Mouse (Mus musculus): ENCODE measurements at regions not wholly inside any gene's neighbourhood (a gene's known extent, or its start where the extent isn't known, plus 50 kb on each side); places are given as distances from the start of the nearest gene placed in this dataset.

DNA sequence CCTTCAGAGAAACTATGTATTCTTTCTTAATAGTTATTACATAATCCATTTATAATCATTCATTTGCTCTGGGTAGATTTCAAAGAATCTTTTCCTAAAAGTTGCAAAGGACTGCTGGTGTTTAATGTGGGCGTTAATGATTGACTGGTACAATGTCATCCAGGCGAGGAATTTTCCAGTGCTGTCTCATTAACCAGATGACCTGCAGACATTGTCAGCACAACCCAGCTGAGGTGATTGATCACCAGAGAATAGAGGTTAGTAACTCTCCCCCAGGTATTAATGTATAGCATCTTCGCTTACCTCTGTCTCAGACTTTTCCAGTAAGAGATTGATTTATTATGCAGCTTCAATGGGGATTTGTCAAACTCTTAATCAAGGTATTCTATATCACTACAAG lies 426.5 kb downstream of the Pdha2 start:
- H3K36me3 ChIP-seq (replicated peaks in 1 of 2; ENCODE audit: control insufficient read depth in 1 of 2, insufficient read depth in 1 of 2, low read length in 1 of 2): no peaks in the 10 kb centered on the region
- H3K4me2 ChIP-seq (ENCODE audit: insufficient read depth, low read depth, poor library complexity, severe bottlenecking): no peak overlapping the region
- no peaks in the 10 kb centered on the region for H3K9me3 ChIP-seq (replicated peaks; ENCODE audit: low read length)
- dilution Hi-C loops (cut with MboI; ENCODE audit: extremely low pct_ligation_motif_present, extremely low pct_unique_long_range_greater_than_20kb, low sequenced_read_pairs): no loop called here
- no peak for TF ChIP-seq PAX5 (IDR thresholded peaks at IDR 0.05; ENCODE audit: low read length)
- no peak for TF ChIP-seq MAFK (IDR thresholded peaks at IDR 0.05; ENCODE audit: insufficient replicate concordance, low read length)
- TF ChIP-seq ZC3H11A (IDR thresholded peaks at IDR 0.05; ENCODE audit: low read depth, low read length): no peak
- TF ChIP-seq EP300 (IDR thresholded peaks at IDR 0.05; ENCODE audit: low read length): no peak
- no peak for TF ChIP-seq ELF1 (IDR thresholded peaks at IDR 0.05; ENCODE audit: low read depth, low read length)
- no peak for TF ChIP-seq SMC3 (IDR thresholded peaks at IDR 0.05; ENCODE audit: low read depth, low read length)
- no peak for TF ChIP-seq HCFC1 (IDR thresholded peaks at IDR 0.05; ENCODE audit: low read depth, low read length)
- no peak for TF ChIP-seq CTCF (conservative IDR thresholded peaks at IDR 0.05 in 1 of 2, IDR thresholded peaks at IDR 0.05 in 1 of 2; ENCODE audit: low read depth in 2 of 2, low read length in 2 of 2)
- H3K27ac ChIP-seq (ENCODE audit: insufficient read depth, low read depth): no peak overlapping the region
- H3K27me3 ChIP-seq (replicated peaks): no peaks in the 10 kb centered on the region
- no peaks in the 10 kb centered on the region for H3K79me2 ChIP-seq (replicated peaks; ENCODE audit: control insufficient read depth, extremely low read depth, insufficient read depth, poor library complexity, severe bottlenecking)
- no peaks in the 10 kb centered on the region for H3K4me1 ChIP-seq (ENCODE audit: control insufficient read depth in 1 of 2, insufficient read depth in 2 of 2)
- no peak overlapping the region for H3K4me3 ChIP-seq (replicated peaks in 1 of 3; ENCODE audit: low read depth in 2 of 3, low read length in 2 of 3, poor library complexity in 1 of 3)
- in situ Hi-C loops (cut with MboI; ENCODE audit: low pct_ligation_motif_present, low pct_unique_long_range_greater_than_20kb, low sequenced_read_pairs): no loop called here
- no peak overlapping the region for H3K9ac ChIP-seq (ENCODE audit: insufficient read depth, low read depth)
- DNase-seq (ENCODE audit: extremely low read depth): no peak

DNA sequence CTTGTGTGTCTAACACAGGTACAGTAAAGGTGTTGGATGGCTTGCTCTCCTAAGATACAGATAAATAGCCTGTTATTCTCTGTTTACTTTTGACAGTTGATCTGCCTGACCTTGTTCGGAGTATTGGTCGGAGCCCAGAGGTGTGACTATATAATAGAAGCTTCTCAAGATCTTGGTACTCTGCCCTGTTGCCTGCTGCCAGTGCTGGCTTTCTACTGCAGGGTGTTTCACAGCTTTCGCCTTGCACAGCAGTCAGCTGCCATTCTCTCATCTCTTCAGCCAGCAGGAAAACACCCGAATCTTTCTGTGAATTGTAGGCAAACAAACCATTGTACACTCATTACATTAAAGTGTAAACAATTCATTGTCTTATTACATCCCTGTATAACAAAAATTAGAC lies 452.1 kb downstream of the Pdha2 start:
- no peak for DNase-seq (ENCODE audit: extremely low read depth)
- H3K36me3 ChIP-seq (replicated peaks in 1 of 2; ENCODE audit: control insufficient read depth in 1 of 2, insufficient read depth in 1 of 2, low read length in 1 of 2): no peaks in the 10 kb centered on the region
- TF ChIP-seq ZNF384 (IDR thresholded peaks at IDR 0.05; ENCODE audit: low read depth, low read length) (no peak), KAT2A (IDR thresholded peaks at IDR 0.05; ENCODE audit: insufficient replicate concordance, low read length) (no peak), POLR2A (IDR thresholded peaks at IDR 0.05; ENCODE audit: low read depth, low read length) (no peak), CHD1 (IDR thresholded peaks at IDR 0.05; ENCODE audit: low read depth, low read length) (no peak), ETS1 (conservative IDR thresholded peaks at IDR 0.05; ENCODE audit: low read depth, low read length) (no peak), MAFK (IDR thresholded peaks at IDR 0.05; ENCODE audit: insufficient replicate concordance, low read length) (no peak), ELF1 (IDR thresholded peaks at IDR 0.05; ENCODE audit: low read depth, low read length) (no peak), JUND (conservative IDR thresholded peaks at IDR 0.05; ENCODE audit: low read depth, low read length) (no peak), ZKSCAN1 (IDR thresholded peaks at IDR 0.05; ENCODE audit: borderline replicate concordance, low read depth, low read length) (no peak), RCOR1 (conservative IDR thresholded peaks at IDR 0.05; ENCODE audit: low read depth, low read length) (no peak), CTCF (conservative IDR thresholded peaks at IDR 0.05 in 1 of 2, IDR thresholded peaks at IDR 0.05 in 1 of 2; ENCODE audit: low read depth in 2 of 2, low read length in 2 of 2) (no peak)
- H3K27ac ChIP-seq (ENCODE audit: insufficient read depth, low read depth): no peak overlapping the region
- in situ Hi-C loops (cut with MboI; ENCODE audit: low pct_ligation_motif_present, low pct_unique_long_range_greater_than_20kb, low sequenced_read_pairs) (no loop called here), dilution Hi-C loops (cut with MboI; ENCODE audit: extremely low pct_ligation_motif_present, extremely low pct_unique_long_range_greater_than_20kb, low sequenced_read_pairs) (no loop called here)
- no peak overlapping the region for H3K9ac ChIP-seq (ENCODE audit: insufficient read depth, low read depth)
- H3K4me1 ChIP-seq (ENCODE audit: control insufficient read depth in 1 of 2, insufficient read depth in 2 of 2): no peaks in the 10 kb centered on the region
- no peak overlapping the region for H3K4me2 ChIP-seq (ENCODE audit: insufficient read depth, low read depth, poor library complexity, severe bottlenecking)
- H3K4me3 ChIP-seq (replicated peaks in 1 of 3; ENCODE audit: low read depth in 2 of 3, low read length in 2 of 3, poor library complexity in 1 of 3): no peak overlapping the region
- no peaks in the 10 kb centered on the region for H3K79me2 ChIP-seq (replicated peaks; ENCODE audit: control insufficient read depth, extremely low read depth, insufficient read depth, poor library complexity, severe bottlenecking)
- H3K27me3 ChIP-seq (replicated peaks): no peaks in the 10 kb centered on the region
- H3K9me3 ChIP-seq (replicated peaks; ENCODE audit: low read length): no peaks in the 10 kb centered on the region

Measured in CH12.LX (cell line).